Mouse (Mus musculus): ENCODE measurements around the gene Cdk15. TPM values are rescaled to one million over a fixed set of nuclear protein-coding genes. Genes with fewer than 3 reads are reported as not detected.

Gene Cdk15
- total and polyA plus RNA-seq, 2 experiments from 2014 or later = not detected

DNA sequence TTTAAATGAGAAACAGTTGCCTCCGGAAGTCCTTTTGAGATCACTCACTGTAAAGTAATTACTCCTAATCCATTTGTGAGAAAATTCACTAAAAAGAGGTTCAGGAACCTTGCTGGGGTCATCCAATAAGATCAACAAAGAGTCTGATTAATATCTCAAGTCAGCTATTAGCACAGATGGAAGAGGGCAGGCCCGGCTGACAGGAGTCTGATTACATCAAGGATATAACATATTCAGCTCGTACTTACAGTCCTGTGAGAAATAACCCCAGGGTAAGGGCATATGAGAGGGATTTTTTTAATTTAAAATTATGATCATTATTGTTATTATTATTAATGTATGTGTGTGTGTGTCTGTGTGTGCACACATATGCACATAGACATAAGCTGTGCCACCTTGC is 15.5 kb downstream of the Cdk15 start:
- H3K4me3 ChIP-seq (ENCODE audit: low read depth, low read length) = no peak overlapping the region
- no peaks in the 10 kb centered on the region for H3K9me3 ChIP-seq (replicated peaks; ENCODE audit: control insufficient read depth, low read length)
- DNase-seq (ENCODE audit: low spot score) = no peak
- TF ChIP-seq CTCF (IDR thresholded peaks at IDR 0.05; ENCODE audit: low read depth) = no peak
- TF ChIP-seq EP300 (IDR thresholded peaks at IDR 0.05; ENCODE audit: low read depth) = no peak
- H3K9ac ChIP-seq (replicated peaks; ENCODE audit: low read depth, low read length) = no peak overlapping the region
- 87% methylated on average over 3 of the region's 3 CpGs for WGBS
- ATAC-seq (ENCODE audit: insufficient read depth, low read depth) = no peak
- H3K4me2 ChIP-seq (ENCODE audit: low read depth, low read length) = no peak overlapping the region
- no peaks in the 10 kb centered on the region for H3K4me1 ChIP-seq (ENCODE audit: control insufficient read depth, insufficient read depth)
- no peak overlapping the region for H3K27ac ChIP-seq (ENCODE audit: low read depth)
- H3K36me3 ChIP-seq (replicated peaks; ENCODE audit: control insufficient read depth, insufficient read depth, low read length) = no peaks in the 10 kb centered on the region
- H3K27me3 ChIP-seq (ENCODE audit: control insufficient read depth, insufficient read depth, low read length) = no peaks in the 10 kb centered on the region

DNA sequence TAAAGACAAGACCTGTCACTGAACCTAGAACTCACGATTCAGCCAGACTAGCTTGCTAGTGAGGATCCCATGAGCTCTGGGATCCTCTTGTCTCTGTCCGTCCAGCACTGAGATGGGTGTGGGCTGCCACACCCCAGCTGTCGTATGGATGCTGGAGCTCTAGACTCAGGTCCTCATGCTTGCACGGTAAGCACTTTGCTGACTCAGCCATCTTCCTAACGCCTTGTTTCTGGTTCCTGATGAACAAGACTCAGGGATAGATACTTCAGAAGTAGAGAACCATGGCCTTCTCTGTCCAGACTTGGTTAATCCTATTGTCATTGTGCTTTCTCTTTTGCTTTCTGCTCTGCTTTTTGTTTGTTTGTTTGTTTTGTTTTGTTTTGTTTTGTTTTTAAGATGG is 29.2 kb downstream of the Cdk15 start:
- Histone ChIP-seq H3K4me3 (ENCODE audit: low read depth, low read length) (no peak overlapping the region), H3K4me1 (ENCODE audit: control insufficient read depth, insufficient read depth) (no peaks in the 10 kb centered on the region), H3K27me3 (ENCODE audit: control insufficient read depth, insufficient read depth, low read length) (no peaks in the 10 kb centered on the region), H3K9me3 (replicated peaks; ENCODE audit: control insufficient read depth, low read length) (no peaks in the 10 kb centered on the region), H3K27ac (ENCODE audit: low read depth) (no peak overlapping the region), H3K36me3 (replicated peaks; ENCODE audit: control insufficient read depth, insufficient read depth, low read length) (no peaks in the 10 kb centered on the region), H3K9ac (replicated peaks; ENCODE audit: low read depth, low read length) (no peak overlapping the region), H3K4me2 (ENCODE audit: low read depth, low read length) (no peak overlapping the region)
- TF ChIP-seq CTCF (IDR thresholded peaks at IDR 0.05; ENCODE audit: low read depth) (no peak), EP300 (IDR thresholded peaks at IDR 0.05; ENCODE audit: low read depth) (no peak)
- ATAC-seq (ENCODE audit: insufficient read depth, low read depth) (no peak), DNase-seq (ENCODE audit: low spot score) (no peak)
- WGBS = 77% methylated on average over 5 of the region's 5 CpGs

DNA sequence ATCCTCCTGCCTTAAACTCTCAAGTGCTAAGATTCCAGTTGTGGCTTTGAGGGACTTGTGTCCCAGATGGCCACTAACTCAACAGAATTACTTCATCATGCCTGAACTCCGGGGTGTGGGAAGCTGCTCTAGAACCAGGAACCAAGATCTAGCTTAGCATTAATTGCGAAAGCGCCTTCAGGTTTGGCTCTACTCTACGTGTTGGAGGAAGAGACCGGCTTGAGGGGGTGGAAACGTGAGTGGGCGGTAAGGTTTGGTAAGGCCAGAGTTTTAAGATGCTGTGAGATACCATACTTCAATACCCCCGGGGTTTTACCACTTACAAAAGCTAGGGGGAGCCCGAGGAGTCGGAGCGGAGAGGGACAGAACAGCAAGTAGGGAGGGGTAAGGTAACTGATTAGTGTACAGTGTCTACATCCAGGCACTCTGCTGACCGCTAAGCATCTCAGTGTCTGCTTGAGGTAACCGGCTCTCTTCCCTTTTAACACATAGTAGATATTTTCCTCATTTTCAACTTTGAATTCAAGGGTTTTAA is 29.7 kb downstream of the Cdk15 start:
- no peak overlapping the region for H3K4me3 ChIP-seq (ENCODE audit: low read depth, low read length)
- no peak for ATAC-seq (ENCODE audit: insufficient read depth, low read depth)
- no peaks in the 10 kb centered on the region for H3K9me3 ChIP-seq (replicated peaks; ENCODE audit: control insufficient read depth, low read length)
- no peak overlapping the region for H3K27ac ChIP-seq (ENCODE audit: low read depth)
- no peak for TF ChIP-seq CTCF (IDR thresholded peaks at IDR 0.05; ENCODE audit: low read depth)
- TF ChIP-seq EP300 (IDR thresholded peaks at IDR 0.05; ENCODE audit: low read depth) = no peak
- H3K4me2 ChIP-seq (ENCODE audit: low read depth, low read length) = no peak overlapping the region
- 73% methylated on average over 13 of the region's 13 CpGs for WGBS
- DNase-seq (ENCODE audit: low spot score) = no peak
- H3K4me1 ChIP-seq (ENCODE audit: control insufficient read depth, insufficient read depth) = no peaks in the 10 kb centered on the region
- no peaks in the 10 kb centered on the region for H3K27me3 ChIP-seq (ENCODE audit: control insufficient read depth, insufficient read depth, low read length)
- H3K36me3 ChIP-seq (replicated peaks; ENCODE audit: control insufficient read depth, insufficient read depth, low read length) = no peaks in the 10 kb centered on the region
- H3K9ac ChIP-seq (replicated peaks; ENCODE audit: low read depth, low read length) = no peak overlapping the region

DNA sequence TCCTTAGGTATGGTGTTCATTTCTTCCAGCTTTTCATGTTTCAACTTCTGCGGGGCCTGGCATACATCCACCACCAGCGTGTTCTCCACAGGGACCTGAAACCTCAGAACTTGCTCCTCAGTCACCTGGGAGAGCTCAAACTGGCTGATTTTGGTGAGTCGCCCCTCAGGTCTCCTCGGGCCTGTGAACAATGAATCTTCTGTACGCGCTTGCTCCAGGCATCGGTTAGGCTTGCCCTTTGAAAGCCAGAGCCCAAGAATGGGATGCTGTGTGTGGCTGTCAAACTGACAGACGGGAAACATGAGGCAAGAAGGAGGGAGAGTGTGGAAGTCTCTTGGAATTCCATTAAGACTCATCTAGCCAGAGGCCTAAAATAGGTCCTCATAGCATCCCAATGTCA is 31.0 kb downstream of the Cdk15 start:
- Histone ChIP-seq H3K4me1 (ENCODE audit: control insufficient read depth, insufficient read depth) (no peaks in the 10 kb centered on the region), H3K27ac (ENCODE audit: low read depth) (no peak overlapping the region), H3K4me2 (ENCODE audit: low read depth, low read length) (no peak overlapping the region), H3K9ac (replicated peaks; ENCODE audit: low read depth, low read length) (no peak overlapping the region), H3K9me3 (replicated peaks; ENCODE audit: control insufficient read depth, low read length) (no peaks in the 10 kb centered on the region), H3K36me3 (replicated peaks; ENCODE audit: control insufficient read depth, insufficient read depth, low read length) (no peaks in the 10 kb centered on the region), H3K4me3 (ENCODE audit: low read depth, low read length) (no peak overlapping the region), H3K27me3 (ENCODE audit: control insufficient read depth, insufficient read depth, low read length) (no peaks in the 10 kb centered on the region)
- no peak for ATAC-seq (ENCODE audit: insufficient read depth, low read depth)
- TF ChIP-seq CTCF (IDR thresholded peaks at IDR 0.05; ENCODE audit: low read depth) (no peak), EP300 (IDR thresholded peaks at IDR 0.05; ENCODE audit: low read depth) (no peak)
- no peak for DNase-seq (ENCODE audit: low spot score)
- 66% methylated on average over 8 of the region's 8 CpGs for whole genome bisulfite sequencing

DNA sequence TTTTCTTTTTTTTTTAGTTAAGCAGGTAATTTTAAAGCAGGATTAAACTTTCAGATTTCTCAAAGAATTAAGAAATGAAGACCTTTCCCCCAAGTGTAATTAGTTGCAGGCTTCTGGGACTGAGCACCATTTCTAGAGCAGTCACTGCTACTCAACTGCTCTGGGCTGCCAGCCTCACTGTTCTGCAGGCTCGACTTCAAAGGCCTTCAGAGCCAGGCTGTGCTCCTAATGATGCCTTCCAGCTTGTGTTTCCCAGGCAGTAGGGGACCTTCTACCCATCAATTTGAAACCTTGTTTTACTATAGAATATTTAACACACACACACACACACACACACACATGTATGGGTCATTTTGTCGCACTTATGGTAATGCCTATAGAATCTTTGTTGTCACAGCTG is 34.9 kb downstream of the Cdk15 start:
- no peak overlapping the region for H3K9ac ChIP-seq (replicated peaks; ENCODE audit: low read depth, low read length)
- H3K27ac ChIP-seq (ENCODE audit: low read depth) = no peak overlapping the region
- H3K4me2 ChIP-seq (ENCODE audit: low read depth, low read length) = no peak overlapping the region
- no peaks in the 10 kb centered on the region for H3K4me1 ChIP-seq (ENCODE audit: control insufficient read depth, insufficient read depth)
- no peak overlapping the region for H3K4me3 ChIP-seq (ENCODE audit: low read depth, low read length)
- H3K27me3 ChIP-seq (ENCODE audit: control insufficient read depth, insufficient read depth, low read length) = no peaks in the 10 kb centered on the region
- WGBS = 51% methylated on average over 2 of the region's 2 CpGs
- no peaks in the 10 kb centered on the region for H3K9me3 ChIP-seq (replicated peaks; ENCODE audit: control insufficient read depth, low read length)
- ATAC-seq (ENCODE audit: insufficient read depth, low read depth) (no peak), DNase-seq (ENCODE audit: low spot score) (no peak)
- no peaks in the 10 kb centered on the region for H3K36me3 ChIP-seq (replicated peaks; ENCODE audit: control insufficient read depth, insufficient read depth, low read length)
- TF ChIP-seq CTCF (IDR thresholded peaks at IDR 0.05; ENCODE audit: low read depth) (no peak), EP300 (IDR thresholded peaks at IDR 0.05; ENCODE audit: low read depth) (no peak)

DNA sequence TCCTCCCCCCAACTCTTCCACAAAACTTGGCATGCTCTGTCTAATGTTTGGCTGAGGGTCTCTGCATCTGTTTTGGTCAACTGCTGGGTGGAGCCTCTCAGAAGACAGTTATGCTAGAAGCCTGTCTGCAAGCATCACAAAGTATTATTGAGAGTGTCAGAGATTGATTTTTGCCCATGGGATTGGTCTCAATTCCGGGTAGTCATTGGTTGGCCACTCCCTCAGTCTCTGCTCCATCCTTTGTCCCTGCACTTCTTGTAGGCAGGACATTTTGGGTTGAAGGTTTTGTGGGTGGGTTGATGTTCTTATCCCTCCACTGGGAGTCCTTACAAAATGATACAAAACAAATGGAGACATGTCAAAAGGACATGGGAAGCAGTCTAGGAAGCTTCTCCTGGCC is 39.1 kb downstream of the Cdk15 start:
- 75% methylated on average over 1 of the region's 1 CpGs for WGBS
- TF ChIP-seq EP300 (IDR thresholded peaks at IDR 0.05; ENCODE audit: low read depth) = no peak
- no peak for TF ChIP-seq CTCF (IDR thresholded peaks at IDR 0.05; ENCODE audit: low read depth)

More for the DNA sequence above, 39.1 kb downstream of the Cdk15 start:
- Histone ChIP-seq H3K27me3 (ENCODE audit: control insufficient read depth, insufficient read depth, low read length) (no peaks in the 10 kb centered on the region), H3K9me3 (replicated peaks; ENCODE audit: control insufficient read depth, low read length) (no peaks in the 10 kb centered on the region), H3K4me3 (ENCODE audit: low read depth, low read length) (no peak overlapping the region), H3K36me3 (replicated peaks; ENCODE audit: control insufficient read depth, insufficient read depth, low read length) (no peaks in the 10 kb centered on the region), H3K9ac (replicated peaks; ENCODE audit: low read depth, low read length) (no peak overlapping the region), H3K4me2 (ENCODE audit: low read depth, low read length) (no peak overlapping the region), H3K4me1 (ENCODE audit: control insufficient read depth, insufficient read depth) (no peaks in the 10 kb centered on the region), H3K27ac (ENCODE audit: low read depth) (no peak overlapping the region)
- DNase-seq (ENCODE audit: low spot score) (no peak), ATAC-seq (ENCODE audit: insufficient read depth, low read depth) (no peak)

All from heart, postnatal 0 days (tissue).